Mouse (Mus musculus) heart, adult 2 months (tissue): ENCODE results near the gene Erc1. TPM values are rescaled to one million over a fixed set of nuclear protein-coding genes. Genes with fewer than 3 reads are reported as not detected.

Source experiments
- DNase-seq, 2 experiments: peaks; one replicate each; pipeline ENCODE4 v3.0.0; 2021
- H3K27ac ChIP-seq: fragments of 200-600 bp; 2 replicates; pipeline ENCODE4 v1.8.1; 2022
- H3K27me3 ChIP-seq: fragments of 200-500 bp; 2 replicates; pipeline ENCODE4 v1.6.1; 2012; ENCODE audit warnings: mild to moderate bottlenecking, low read length, inconsistent platforms, mixed read lengths; ENCODE audit not compliant: control insufficient read depth, insufficient read depth
- H3K36me3 ChIP-seq: fragments of 200-500 bp; 2 replicates; pipeline ENCODE4 v1.6.1; 2012; ENCODE audit warnings: low read length, inconsistent platforms; ENCODE audit not compliant: control insufficient read depth, insufficient read depth
- H3K4me1 ChIP-seq: fragments of 200-500 bp; 2 replicates; pipeline ENCODE4 v1.6.1; 2011; ENCODE audit warnings: low read length; ENCODE audit not compliant: control insufficient read depth, insufficient read depth
- H3K4me3 ChIP-seq: fragments of 200-600 bp; 2 replicates; pipeline ENCODE4 v1.8.1; 2022
- H3K79me2 ChIP-seq: fragments of 200-500 bp; replicated peaks from 2 replicates; pipeline ENCODE4 v1.6.1; 2012; ENCODE audit warnings: mild to moderate bottlenecking, inconsistent platforms, low read length, moderate library complexity, mixed read lengths; ENCODE audit not compliant: control insufficient read depth, insufficient read depth
- H3K9ac ChIP-seq: fragments of 200-500 bp; 2 replicates; pipeline ENCODE4 v1.6.1; 2012; ENCODE audit warnings: low read depth, mild to moderate bottlenecking, control low read depth, inconsistent platforms, low read length, mixed read lengths
- CTCF ChIP-seq: fragments of 200-600 bp; IDR thresholded peaks from 2 replicates; pipeline ENCODE4 v1.8.1; 2022; ENCODE audit warnings: antibody characterized with exemption, mild to moderate bottlenecking, moderate library complexity
- EP300 ChIP-seq: fragments of 200-500 bp; IDR thresholded peaks from 2 replicates; pipeline ENCODE4 v1.6.1; 2011; ENCODE audit warnings: low read depth, low read length, control low read depth; ENCODE audit not compliant: insufficient read depth
- POLR2A ChIP-seq: fragments of 200-500 bp; IDR thresholded peaks from 2 replicates; pipeline ENCODE4 v1.6.1; 2011; ENCODE audit warnings: mild to moderate bottlenecking, low read depth, low read length, control low read depth; ENCODE audit not compliant: insufficient read depth
- WGBS: fragments of 180-500 bp; shearing (Covaris S2); methylation state at CpG from one replicate; pipeline ENCODE4 v1.1.7; 2018; 5-methylcytosine and 5-hydroxymethylcytosine counted together
- intact Hi-C: fragments of 180-260 bp; cut with DNase I; formaldehyde crosslinking; loops from one replicate; pipeline ENCODE4 v1.15.1; 2025
- polyA plus RNA-seq: library from polyadenylated mRNA; depleted of rRNA; stranded (reverse); fragments of >200 nt; gene quantifications from 2 replicates; pipeline ENCODE4 v1.2.3, GENCODE M21; 2012
- total RNA-seq, 2 experiments: library from RNA; stranded (reverse); gene quantifications; 2 replicates each; pipeline ENCODE4 v1.2.3; 2021

Gene Erc1
- total and polyA plus RNA-seq, 3 experiments: 15.0 to 41.8 (median 36.0) TPM

- 85% methylated on average over 5 of the region's 5 CpGs for WGBS
- H3K27ac ChIP-seq: no peak overlapping the region
- H3K79me2 ChIP-seq: no peaks in the 10 kb centered on the region
- TF ChIP-seq EP300 (no peak), POLR2A (no peak), CTCF (no peak)
- H3K9ac ChIP-seq: no peak overlapping the region
- H3K4me3 ChIP-seq: no peak overlapping the region
- no peaks in the 10 kb centered on the region for H3K27me3 ChIP-seq
- no peaks in the 10 kb centered on the region for H3K36me3 ChIP-seq
- no peak for DNase-seq
- H3K4me1 ChIP-seq: no peaks in the 10 kb centered on the region
- intact Hi-C loops: no loop called here
These were observed 155.2 kb downstream of the Erc1 start for GRCm38 (mm10) chr6:119692754-119693153.

- TF ChIP-seq CTCF (no peak), POLR2A (no peak), EP300 (no peak)
- Histone ChIP-seq H3K79me2 (no peaks in the 10 kb centered on the region; the same call in 1 of the 2 replicates), H3K4me1 (no peaks in the 10 kb centered on the region), H3K27me3 (no peaks in the 10 kb centered on the region), H3K27ac (no peak overlapping the region), H3K4me3 (no peak overlapping the region), H3K36me3 (no peaks in the 10 kb centered on the region), H3K9ac (no peak overlapping the region)
- DNase-seq: no peak
- intact Hi-C loops: no loop called here
These were observed 161.5 kb downstream of the Erc1 start for GRCm38 (mm10) chr6:119686470-119686869.

- H3K4me3 ChIP-seq: no peak overlapping the region
- H3K4me1 ChIP-seq: no peaks in the 10 kb centered on the region
- H3K27ac ChIP-seq: no peak overlapping the region
- TF ChIP-seq EP300: no peak
- no peak for TF ChIP-seq POLR2A
- no peak for TF ChIP-seq CTCF
- H3K27me3 ChIP-seq: no peaks in the 10 kb centered on the region
- H3K9ac ChIP-seq: no peak overlapping the region
- no peaks in the 10 kb centered on the region; the same call in 1 of the 2 replicates for H3K79me2 ChIP-seq
- H3K36me3 ChIP-seq: no peaks in the 10 kb centered on the region
- intact Hi-C loops: no loop called here
- no peak for DNase-seq
- WGBS: 55% methylated on average over 2 of the region's 2 CpGs
These were observed 167.2 kb downstream of the Erc1 start for GRCm38 (mm10) chr6:119680746-119681145.

- Histone ChIP-seq H3K27me3 (no peaks in the 10 kb centered on the region), H3K79me2 (no peaks in the 10 kb centered on the region), H3K9ac (no peak overlapping the region), H3K4me1 (no peaks in the 10 kb centered on the region), H3K36me3 (no peaks in the 10 kb centered on the region), H3K27ac (no peak overlapping the region), H3K4me3 (no peak overlapping the region)
- 93% methylated on average over 7 of the region's 7 CpGs for WGBS
- no peak for TF ChIP-seq CTCF
- no peak for TF ChIP-seq EP300
- no peak for TF ChIP-seq POLR2A
- intact Hi-C loops: no loop called here
- no peak for DNase-seq
These were observed 173.2 kb downstream of the Erc1 start for GRCm38 (mm10) chr6:119674811-119675209.

- no peak overlapping the region for H3K4me3 ChIP-seq
- no peaks in the 10 kb centered on the region for H3K36me3 ChIP-seq
- H3K4me1 ChIP-seq: no peaks in the 10 kb centered on the region
- no peak overlapping the region for H3K9ac ChIP-seq
- H3K27ac ChIP-seq: no peak overlapping the region
- no peak for TF ChIP-seq CTCF
- no peak for TF ChIP-seq POLR2A
- TF ChIP-seq EP300: no peak
- H3K79me2 ChIP-seq: no peaks in the 10 kb centered on the region
- WGBS: 85% methylated on average over 5 of the region's 5 CpGs
- H3K27me3 ChIP-seq: no peaks in the 10 kb centered on the region
- intact Hi-C loops: no loop called here
- DNase-seq: no peak
These were observed 173.7 kb downstream of the Erc1 start for GRCm38 (mm10) chr6:119674201-119674810.

DNA sequence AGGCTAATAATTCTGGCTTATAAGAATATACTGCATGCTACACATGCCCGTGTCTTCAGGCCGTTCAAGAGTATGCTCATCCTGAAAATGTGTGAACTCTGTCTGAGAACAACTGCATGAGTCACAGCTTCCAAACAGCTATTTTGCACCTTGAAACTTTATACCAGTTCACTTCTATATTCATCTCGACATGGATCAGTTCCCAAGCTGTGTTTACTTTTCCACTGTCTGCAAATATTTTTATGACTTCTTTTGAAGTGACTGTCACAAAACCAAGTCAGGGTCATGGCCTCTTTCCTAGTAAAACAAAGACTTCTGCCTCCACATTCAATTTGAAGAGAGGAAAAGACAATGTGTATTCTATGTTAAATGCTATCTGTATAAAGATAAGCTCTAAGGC is 178.2 kb downstream of the Erc1 start:
- intact Hi-C loops: no loop called here
- H3K4me3 ChIP-seq: no peak overlapping the region
- no peaks in the 10 kb centered on the region for H3K4me1 ChIP-seq
- no peak for DNase-seq
- 39% methylated on average over 3 of the region's 3 CpGs for WGBS
- no peak overlapping the region for H3K9ac ChIP-seq
- H3K79me2 ChIP-seq: no peaks in the 10 kb centered on the region
- no peak overlapping the region for H3K27ac ChIP-seq
- H3K27me3 ChIP-seq: no peaks in the 10 kb centered on the region
- TF ChIP-seq EP300 (no peak), POLR2A (no peak), CTCF (no peak)
- no peaks in the 10 kb centered on the region for H3K36me3 ChIP-seq
